9 mouse cellular contexts compared by ENCODE assay signal in the genomic region with DNA sequence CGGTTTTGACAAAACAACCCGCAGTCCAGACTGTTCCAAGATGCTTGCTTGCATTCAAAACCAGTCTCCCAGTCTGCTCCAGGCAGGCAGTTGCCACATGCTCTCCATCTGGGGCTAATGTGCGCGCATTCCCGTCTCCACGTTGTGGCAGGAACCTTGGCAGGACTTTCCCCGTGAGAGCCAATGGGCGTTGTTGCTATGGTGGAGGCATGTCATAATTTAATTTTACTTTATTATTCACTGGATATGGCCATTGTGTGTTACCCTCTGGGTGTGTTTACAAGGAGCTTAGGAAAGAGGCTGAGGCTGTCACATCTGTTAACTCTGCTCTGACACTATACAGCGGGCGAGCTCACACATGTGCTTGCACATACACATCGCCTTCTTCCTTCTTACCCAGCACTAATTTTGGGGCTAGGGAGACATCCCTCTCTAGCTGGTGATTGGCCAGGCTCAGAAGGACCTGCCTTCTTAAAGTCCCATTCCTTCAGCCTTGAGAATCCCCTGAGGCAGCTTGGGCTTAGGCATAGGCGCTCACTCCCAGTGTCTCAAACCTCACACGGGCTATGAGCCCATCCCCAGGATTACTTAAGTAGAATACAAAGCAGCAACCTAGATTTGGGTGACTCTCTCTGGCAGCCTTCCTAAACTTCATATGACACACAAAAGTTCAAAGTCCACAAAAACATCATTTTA.
DNase-seq lines count a peak whose midpoint lies in the region; ATAC-seq and TF ChIP-seq lines count a peak whose summit lies in the region.
"Had no signal": no experiment of that assay in that cellular context is flagged by ENCODE, and none has a peak within 500 bp of the region (broad histone marks: within the 10 kb centered on the region; RNA-seq: fewer than 3 reads in every experiment).

No protein-coding gene starts in this region.

- H3K36me3 ChIP-seq in hindbrain, embryonic 13.5 days = no peaks in the 10 kb centered on the region
- no peaks in the 10 kb centered on the region for H3K36me3 ChIP-seq in stomach, postnatal 0 days (ENCODE audit: control insufficient read depth, insufficient read depth, low read length)
- H3K36me3 ChIP-seq: liver, embryonic 15.5 days had no signal

- no peaks in the 10 kb centered on the region for H3K9me3 ChIP-seq in hindbrain, embryonic 13.5 days
- no peaks in the 10 kb centered on the region for H3K9me3 ChIP-seq in stomach, postnatal 0 days (ENCODE audit: control insufficient read depth, low read length)
- H3K9me3 ChIP-seq: liver, embryonic 15.5 days had no signal

- H3K4me2 ChIP-seq in hindbrain, embryonic 13.5 days = peak overlapping the region; percentile 6; the same call in 1 of the 2 replicates
- H3K4me2 ChIP-seq in stomach, postnatal 0 days (replicated peaks; ENCODE audit: low read depth) = no peak overlapping the region
- H3K4me2 ChIP-seq: liver, embryonic 15.5 days had no signal

- intact Hi-C loops in heart, postnatal 14 days (cut with DNase I) = no loop called here

- 29% methylated on average over 13 of the region's 13 CpGs for WGBS in hindbrain, embryonic 13.5 days
- 29% methylated on average over 13 of the region's 13 CpGs for WGBS in stomach, postnatal 0 days

- H3K9ac ChIP-seq in hindbrain, embryonic 13.5 days = no peak overlapping the region
- no peak overlapping the region for H3K9ac ChIP-seq in stomach, postnatal 0 days (ENCODE audit: low read length)
- H3K9ac ChIP-seq: liver, embryonic 15.5 days had no signal

- DNase-seq in ovary, postnatal 36 days (ENCODE audit: low spot score) = peak; percentile 22
- no peak for DNase-seq in ovary, postnatal 14 days (ENCODE audit: low spot score)
- peak; percentile 36 for DNase-seq in lung, postnatal 36 days
- DNase-seq in stomach, postnatal 0 days (ENCODE audit: low spot score) = no peak
- no peak for DNase-seq in heart, postnatal 14 days
- DNase-seq in adrenal gland, postnatal 25 days = no peak
- DNase-seq in kidney, postnatal 4 days = no peak

- H3K27ac ChIP-seq in hindbrain, embryonic 13.5 days = no peak overlapping the region
- H3K27ac ChIP-seq in stomach, postnatal 0 days (replicated peaks) = peak overlapping the region; percentile 49; the same call in 1 of the 2 replicates
- H3K27ac ChIP-seq: liver, embryonic 15.5 days had no signal

- TF ChIP-seq EP300 in stomach, postnatal 0 days (optimal IDR thresholded peaks at IDR 0.05) = no peak

- peak; percentile 36; the same call in 1 of the 2 replicates for ATAC-seq in hindbrain, embryonic 13.5 days (ENCODE audit: low FRiP score)
- ATAC-seq in stomach, postnatal 0 days (ENCODE audit: low FRiP score, low TSS enrichment) = peak; percentile 76

- no peak for TF ChIP-seq CTCF in stomach, postnatal 0 days (IDR thresholded peaks at IDR 0.05; ENCODE audit: low read depth)

- H3K27me3 ChIP-seq in hindbrain, embryonic 13.5 days = peaks cover 26% of the 10 kb centered on the region
- no peaks in the 10 kb centered on the region for H3K27me3 ChIP-seq in stomach, postnatal 0 days (ENCODE audit: control insufficient read depth, insufficient read depth, low read length)

- peaks cover 22% of the 10 kb centered on the region for H3K4me1 ChIP-seq in hindbrain, embryonic 13.5 days (replicated peaks)
- H3K4me1 ChIP-seq in stomach, postnatal 0 days (replicated peaks; ENCODE audit: control insufficient read depth, insufficient read depth) = no peaks in the 10 kb centered on the region; the same call in 1 of the 2 replicates

- no peak overlapping the region for H3K4me3 ChIP-seq in hindbrain, embryonic 13.5 days
- H3K4me3 ChIP-seq in stomach, postnatal 0 days (ENCODE audit: low read depth, low read length) = no peak overlapping the region
- H3K4me3 ChIP-seq: liver, embryonic 15.5 days had no signal

Comparison
In these comparisons a context has a peak if more than half of its experiments do, and no peak if none do; other contexts are left out.
1. DNase-seq: peak in ovary, postnatal 36 days (single experiment) and lung, postnatal 36 days (single experiment); none in ovary, postnatal 14 days (single experiment), stomach, postnatal 0 days (single experiment), heart, postnatal 14 days (0 of 2), adrenal gland, postnatal 25 days (single experiment) and kidney, postnatal 4 days (0 of 2).